Mouse (Mus musculus): ENCODE results near the gene Igfbpl1. TPM values are rescaled to one million over a fixed set of nuclear protein-coding genes. Genes with fewer than 3 reads are reported as not detected.

Igfbpl1 gene
- total RNA-seq, 2 experiments from 2014 or later: not detected

Other genes starting within 250 kb of the Igfbpl1 start
- gene Aldh1b1, start 27.9 kb downstream of the Igfbpl1 start, total RNA-seq (2021): 1 to 10 TPM in 1 of 2 experiments, under 1 TPM in 1; 1.00 to 1.5 TPM
- gene Stra6l, start 21.7 kb upstream of the Igfbpl1 start, total RNA-seq (2021): not detected
- under 1 TPM in 1 of 2 experiments, not detected in 1; 0.04 TPM for gene Ccdc180, start 63.4 kb upstream of the Igfbpl1 start, total RNA-seq (2021)
- gene Tdrd7, start 138.4 kb upstream of the Igfbpl1 start, total RNA-seq (2021): 1 to 10 TPM; 8.2 to 9.3 TPM
- gene Tmod1, start 212.0 kb upstream of the Igfbpl1 start, total RNA-seq (2021): 100 to 1,000 TPM; 228 TPM

All from gastrocnemius, postnatal 14 days (tissue).